7 mouse cellular contexts compared by ENCODE assay signal in the genomic region with DNA sequence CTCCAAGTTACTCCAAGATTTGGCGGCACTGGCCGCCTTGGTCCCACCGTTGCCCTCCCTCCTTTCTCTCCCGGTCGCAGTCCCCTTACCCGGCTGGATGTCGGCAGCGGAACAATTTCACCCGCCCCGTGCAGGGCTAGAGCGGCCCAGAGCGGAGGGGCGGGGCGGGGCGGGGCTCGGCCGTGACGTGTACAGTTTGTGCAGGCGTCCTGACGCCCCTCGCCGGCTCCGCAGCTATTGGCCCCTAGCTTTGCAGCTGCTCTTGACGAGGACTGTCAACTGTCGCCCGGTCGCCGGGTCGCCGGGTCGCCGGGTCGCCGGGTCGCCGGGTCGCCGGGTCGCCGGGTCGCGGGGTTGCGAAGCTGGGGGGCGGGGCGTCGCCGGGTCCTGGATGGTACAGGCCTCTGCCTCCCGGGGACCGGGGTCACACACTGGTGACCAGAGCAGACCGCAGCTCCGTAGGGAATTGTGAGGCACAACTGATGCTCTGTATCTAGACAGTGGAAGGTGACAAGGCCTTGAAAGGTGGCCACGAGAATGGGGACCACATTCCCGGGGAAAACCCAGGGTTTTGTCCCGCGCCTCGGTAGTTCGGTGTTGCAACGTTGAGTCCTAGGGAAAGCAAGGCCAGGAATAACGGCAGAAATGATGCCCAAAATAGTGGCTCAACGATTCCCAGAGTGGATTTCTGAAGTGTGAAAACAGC. TPM values are rescaled to one million over a fixed set of nuclear protein-coding genes. Genes with fewer than 3 reads are reported as not detected.
DNase-seq lines count a peak whose midpoint lies in the region; ATAC-seq and TF ChIP-seq lines count a peak whose summit lies in the region.

TSS of gene Suox (minus strand) at position 311 of the 706 bp plus-strand sequence.

- peaks cover 15% of the 10 kb centered on the region; the same call in 1 of the 2 replicates for H3K4me1 ChIP-seq in embryonic facial prominence, embryonic 12.5 days
- H3K4me1 ChIP-seq in kidney, adult 2 months (ENCODE audit: control insufficient read depth, insufficient read depth, low read length): no peaks in the 10 kb centered on the region; the same call in 1 of the 2 replicates
- H3K4me1 ChIP-seq in limb, embryonic 11.5 days (ENCODE audit: control insufficient read depth, insufficient read depth, low read length): peaks cover 3% of the 10 kb centered on the region; the same call in 1 of the 2 replicates
- peaks cover 17% of the 10 kb centered on the region for H3K4me1 ChIP-seq in midbrain, embryonic 13.5 days (replicated peaks)
- H3K4me1 ChIP-seq in small intestine, adult 2 months (ENCODE audit: control insufficient read depth, insufficient read depth, insufficient read length, low read length): peaks cover 3% of the 10 kb centered on the region; the same call in 1 of the 2 replicates

- H3K27me3 ChIP-seq in embryonic facial prominence, embryonic 12.5 days: no peaks in the 10 kb centered on the region
- no peaks in the 10 kb centered on the region for H3K27me3 ChIP-seq in kidney, adult 2 months (replicated peaks; ENCODE audit: control insufficient read depth, insufficient read depth, low read length)
- no peaks in the 10 kb centered on the region for H3K27me3 ChIP-seq in limb, embryonic 11.5 days (ENCODE audit: control insufficient read depth, insufficient read depth, low read length)
- H3K27me3 ChIP-seq in midbrain, embryonic 13.5 days: no peaks in the 10 kb centered on the region; the same call in 1 of the 2 replicates
- no peaks in the 10 kb centered on the region for H3K27me3 ChIP-seq in small intestine, adult 2 months (ENCODE audit: control insufficient read depth, insufficient read depth, low read length)

- H3K36me3 ChIP-seq in embryonic facial prominence, embryonic 12.5 days: peaks cover 7% of the 10 kb centered on the region
- no peaks in the 10 kb centered on the region for H3K36me3 ChIP-seq in kidney, adult 2 months (ENCODE audit: control insufficient read depth, insufficient read depth, low read length)
- H3K36me3 ChIP-seq in limb, embryonic 11.5 days (ENCODE audit: control insufficient read depth, insufficient read depth, low read length): 0 out of 2 replicates have a peak, but pooled peaks cover 3% of the 10 kb centered on the region
- peaks cover 16% of the 10 kb centered on the region; the same call in 1 of the 2 replicates for H3K36me3 ChIP-seq in midbrain, embryonic 13.5 days
- H3K36me3 ChIP-seq in small intestine, adult 2 months (ENCODE audit: control insufficient read depth, insufficient read depth, low read length): peaks cover 1% of the 10 kb centered on the region; the same call in 1 of the 2 replicates

- peak within 1 kb of the TSS; percentile 88 for H3K4me2 ChIP-seq in embryonic facial prominence, embryonic 12.5 days (replicated peaks)
- peak within 1 kb of the TSS; percentile 90 for H3K4me2 ChIP-seq in limb, embryonic 11.5 days (ENCODE audit: low read depth, severe bottlenecking)
- peak within 1 kb of the TSS; percentile 84 for H3K4me2 ChIP-seq in midbrain, embryonic 13.5 days (replicated peaks)

- DNase-seq in adrenal gland, postnatal 25 days: peak; percentile 85
- peak; percentile 89 to 91 for DNase-seq in heart, adult 18-20 months
- peak; percentile 92 for DNase-seq in kidney, adult 2 months
- peak; percentile 92 for DNase-seq in limb, embryonic 11.5 days (ENCODE audit: low spot score)

- peak within 1 kb of the TSS; percentile 62; the same call in 1 of the 2 replicates for H3K27ac ChIP-seq in embryonic facial prominence, embryonic 12.5 days
- H3K27ac ChIP-seq in kidney, adult 2 months (ENCODE audit: insufficient read depth, low read depth, low read length): peak within 1 kb of the TSS; percentile 85
- H3K27ac ChIP-seq in limb, embryonic 11.5 days (replicated peaks; ENCODE audit: low read depth, low read length): no peak within 1 kb of the TSS
- peak within 1 kb of the TSS; percentile 30 for H3K27ac ChIP-seq in midbrain, embryonic 13.5 days
- H3K27ac ChIP-seq in small intestine, adult 2 months (ENCODE audit: insufficient read depth, low read depth, low read length): peak within 1 kb of the TSS; percentile 50

- TF ChIP-seq POLR2A in kidney, adult 2 months (IDR thresholded peaks at IDR 0.05; ENCODE audit: low read depth, low read length): no peak
- peak; percentile 54 for TF ChIP-seq POLR2A in small intestine, adult 2 months (IDR thresholded peaks at IDR 0.05; ENCODE audit: low read depth, low read length)

- peak; percentile 93 for ATAC-seq in embryonic facial prominence, embryonic 12.5 days (ENCODE audit: insufficient number of reproducible peaks, insufficient read depth, low FRiP score, low TSS enrichment)
- ATAC-seq in limb, embryonic 11.5 days (ENCODE audit: insufficient number of reproducible peaks, low FRiP score, low TSS enrichment, low read depth): peak; percentile 87
- ATAC-seq in midbrain, embryonic 13.5 days: peak; percentile 96

- peak within 1 kb of the TSS; percentile 62 for H3K4me3 ChIP-seq in embryonic facial prominence, embryonic 12.5 days
- H3K4me3 ChIP-seq in kidney, adult 2 months (ENCODE audit: insufficient read depth, low read depth, low read length): peak within 1 kb of the TSS; percentile 53
- H3K4me3 ChIP-seq in limb, embryonic 11.5 days (ENCODE audit: low read depth, low read length): peak within 1 kb of the TSS; percentile 53
- H3K4me3 ChIP-seq in midbrain, embryonic 13.5 days (replicated peaks): peak within 1 kb of the TSS; percentile 63
- peak within 1 kb of the TSS; percentile 69 for H3K4me3 ChIP-seq in small intestine, adult 2 months (ENCODE audit: low read depth, low read length)

- H3K9ac ChIP-seq in embryonic facial prominence, embryonic 12.5 days: peak within 1 kb of the TSS; percentile 66
- H3K9ac ChIP-seq in limb, embryonic 11.5 days (ENCODE audit: low read length): peak within 1 kb of the TSS; percentile 62
- H3K9ac ChIP-seq in midbrain, embryonic 13.5 days (replicated peaks): peak within 1 kb of the TSS; percentile 75

- WGBS in embryonic facial prominence, embryonic 12.5 days: under 1% methylated on average over 60 of the region's 60 CpGs
- under 1% methylated on average over 57 of the region's 60 CpGs for WGBS in kidney, adult 2 months
- under 1% methylated on average over 60 of the region's 60 CpGs for WGBS in limb, embryonic 11.5 days
- under 1% methylated on average over 60 of the region's 60 CpGs for WGBS in midbrain, embryonic 13.5 days
- WGBS in small intestine, adult 2 months: under 1% methylated on average over 60 of the region's 60 CpGs

- H3K9me3 ChIP-seq in embryonic facial prominence, embryonic 12.5 days: no peaks in the 10 kb centered on the region
- no peaks in the 10 kb centered on the region for H3K9me3 ChIP-seq in limb, embryonic 11.5 days (ENCODE audit: control insufficient read depth, low read length)
- no peaks in the 10 kb centered on the region for H3K9me3 ChIP-seq in midbrain, embryonic 13.5 days

- TF ChIP-seq CTCF in kidney, adult 2 months (conservative IDR thresholded peaks at IDR 0.05; ENCODE audit: insufficient read depth, insufficient read length, low read depth, low read length): no peak
- peak; percentile 18; the same call in 1 of the 2 replicates for TF ChIP-seq CTCF in small intestine, adult 2 months (IDR thresholded peaks at IDR 0.05; ENCODE audit: extremely low read depth, insufficient read length, insufficient replicate concordance, low read depth, low read length)

RNA-seq across cellular contexts. Expression of gene Suox, which starts in this region (rescaled TPM):
- 18.8 and 21.1 TPM in 2 replicates for total RNA-seq in adrenal gland, postnatal 25 days (2021)
- 18.5 and 19.5 TPM in 2 replicates for polyA plus RNA-seq in embryonic facial prominence, embryonic 12.5 days (2016; fragmentation: Nextera tagmentation; extraction: Ambion mirVana)
- 10 to 100 TPM; 22.3 to 28.2 TPM for total RNA-seq in heart, adult 18-20 months (2021)
- 76.3 and 84.1 TPM in 2 replicates for polyA plus RNA-seq in kidney, adult 2 months (2012; rRNA removed)
- 12.2 and 12.3 TPM in 2 replicates for polyA plus RNA-seq in limb, embryonic 11.5 days (2014; fragmentation: Nextera tagmentation; extraction: Ambion mirVana)
- polyA plus RNA-seq in midbrain, embryonic 13.5 days (2015; fragmentation: Nextera tagmentation; extraction: Ambion mirVana): 13.0 and 13.7 TPM in 2 replicates
- polyA plus RNA-seq in small intestine, adult 2 months (2012; rRNA removed): 10.4 and 14.2 TPM in 2 replicates
